Mouse (Mus musculus) embryonic facial prominence, embryonic 13.5 days (tissue): ENCODE data around the gene Sbf1. TPM values are rescaled to one million over a fixed set of nuclear protein-coding genes. Genes with fewer than 3 reads are reported as not detected.

Source experiments
- ATAC-seq: fragments of 200-750 bp; cut with Nextera tagmentation; 2 replicates; pipeline ENCODE4 v1.8.0; 2017; ENCODE audit warnings: low read depth; ENCODE audit not compliant: insufficient number of reproducible peaks, insufficient read depth, low FRiP score, low TSS enrichment
- H3K27ac ChIP-seq: fragments of 300-500 bp; sonication (generic); 2 replicates; pipeline ENCODE4 v1.5.1; 2015; ENCODE audit warnings: moderate library complexity, mild to moderate bottlenecking, inconsistent platforms
- H3K27me3 ChIP-seq: fragments of 300-500 bp; sonication (generic); 2 replicates; pipeline ENCODE4 v1.6.1; 2015; ENCODE audit warnings: mild to moderate bottlenecking, inconsistent platforms
- H3K36me3 ChIP-seq: fragments of 300-500 bp; sonication (generic); 2 replicates; pipeline ENCODE4 v1.6.1; 2015; ENCODE audit warnings: mild to moderate bottlenecking, inconsistent platforms
- H3K4me1 ChIP-seq: fragments of 300-500 bp; sonication (generic); 2 replicates; pipeline ENCODE4 v1.6.1; 2015; ENCODE audit warnings: inconsistent platforms
- H3K4me2 ChIP-seq: fragments of 300-500 bp; sonication (generic); 2 replicates; pipeline ENCODE4 v1.6.1; 2015; ENCODE audit warnings: moderate library complexity, mild to moderate bottlenecking, inconsistent platforms
- H3K4me3 ChIP-seq: fragments of 300-500 bp; sonication (generic); 2 replicates; pipeline ENCODE4 v1.5.1; 2015; ENCODE audit warnings: mild to moderate bottlenecking, inconsistent platforms
- H3K9ac ChIP-seq: fragments of 300-500 bp; sonication (generic); 2 replicates; pipeline ENCODE4 v1.6.1; 2015; ENCODE audit warnings: mild to moderate bottlenecking, inconsistent platforms
- H3K9me3 ChIP-seq: fragments of 300-500 bp; sonication (generic); 2 replicates; pipeline ENCODE4 v1.6.1; 2016; ENCODE audit warnings: inconsistent platforms
- WGBS: fragments of 180-500 bp; shearing (Covaris S2); methylation state at CpG from one replicate; pipeline ENCODE4 v1.1.7; 2015; ENCODE audit warnings: mixed read lengths; 5-methylcytosine and 5-hydroxymethylcytosine counted together
- polyA plus RNA-seq: library from polyadenylated mRNA; unstranded; fragments of >200 nt; fragmentation: Nextera tagmentation; extraction: Ambion mirVana; gene quantifications from 2 replicates; pipeline ENCODE4 v1.2.1, GENCODE M21; 2015

Gene Sbf1
- polyA plus RNA-seq, 1 experiment from 2014 or later = 57.4 TPM

GRCm38 (mm10) chr15:89295580-89296165 lies 19.4 kb downstream of the Sbf1 start:
- WGBS = 90% methylated on average over 8 of the region's 8 CpGs

GRCm38 (mm10) chr15:89293778-89294177 lies 21.3 kb downstream of the Sbf1 start:
- Histone ChIP-seq H3K4me2 (no peak overlapping the region), H3K27me3 (no peaks in the 10 kb centered on the region), H3K9ac (no peak overlapping the region), H3K4me3 (no peak overlapping the region), H3K4me1 (no peaks in the 10 kb centered on the region), H3K27ac (no peak overlapping the region), H3K36me3 (peaks cover 95% of the 10 kb centered on the region), H3K9me3 (no peaks in the 10 kb centered on the region)
- ATAC-seq = no peak
- WGBS = 92% methylated on average over 10 of the region's 10 CpGs

More at GRCm38 (mm10) chr15:89295580-89296165, 19.4 kb downstream of the Sbf1 start:
- no peak overlapping the region for H3K4me3 ChIP-seq
- peaks cover 93% of the 10 kb centered on the region for H3K36me3 ChIP-seq
- no peaks in the 10 kb centered on the region for H3K9me3 ChIP-seq
- no peak overlapping the region for H3K4me2 ChIP-seq
- H3K4me1 ChIP-seq = no peaks in the 10 kb centered on the region
- no peak for ATAC-seq
- H3K27me3 ChIP-seq = no peaks in the 10 kb centered on the region
- H3K9ac ChIP-seq = no peak overlapping the region
- H3K27ac ChIP-seq = no peak overlapping the region

GRCm38 (mm10) chr15:89292795-89293194 lies 22.3 kb downstream of the Sbf1 start:
- H3K4me2 ChIP-seq = no peak overlapping the region
- H3K4me1 ChIP-seq = no peaks in the 10 kb centered on the region
- no peak overlapping the region for H3K9ac ChIP-seq
- H3K27me3 ChIP-seq = no peaks in the 10 kb centered on the region
- no peak overlapping the region for H3K4me3 ChIP-seq
- H3K27ac ChIP-seq = no peak overlapping the region
- ATAC-seq = no peak
- H3K36me3 ChIP-seq = peaks cover 99% of the 10 kb centered on the region
- 82% methylated on average over 2 of the region's 2 CpGs for WGBS
- H3K9me3 ChIP-seq = no peaks in the 10 kb centered on the region

- 87% methylated on average over 3 of the region's 3 CpGs for WGBS
- Histone ChIP-seq H3K4me2 (no peak overlapping the region), H3K9ac (no peak overlapping the region), H3K27me3 (no peaks in the 10 kb centered on the region), H3K36me3 (peaks cover 97% of the 10 kb centered on the region), H3K9me3 (no peaks in the 10 kb centered on the region), H3K4me3 (no peak overlapping the region), H3K4me1 (no peaks in the 10 kb centered on the region), H3K27ac (no peak overlapping the region)
- ATAC-seq = no peak
These were observed 23.6 kb downstream of the Sbf1 start for GRCm38 (mm10) chr15:89291521-89291920.

- Histone ChIP-seq H3K9ac (no peak overlapping the region), H3K27me3 (no peaks in the 10 kb centered on the region), H3K36me3 (peaks cover 96% of the 10 kb centered on the region), H3K4me3 (no peak overlapping the region), H3K27ac (no peak overlapping the region), H3K4me1 (no peaks in the 10 kb centered on the region), H3K9me3 (no peaks in the 10 kb centered on the region), H3K4me2 (no peak overlapping the region)
- no peak for ATAC-seq
- 96% methylated on average over 11 of the region's 11 CpGs for WGBS
These were observed 25.7 kb downstream of the Sbf1 start for GRCm38 (mm10) chr15:89289455-89289854.

- Histone ChIP-seq H3K27me3 (no peaks in the 10 kb centered on the region), H3K9ac (no peak overlapping the region), H3K36me3 (peaks cover 95% of the 10 kb centered on the region), H3K27ac (no peak overlapping the region), H3K9me3 (no peaks in the 10 kb centered on the region), H3K4me2 (no peak overlapping the region), H3K4me1 (no peaks in the 10 kb centered on the region), H3K4me3 (no peak overlapping the region)
- 92% methylated on average over 23 of the region's 23 CpGs for WGBS
- no peak for ATAC-seq
These were observed 26.8 kb downstream of the Sbf1 start for GRCm38 (mm10) chr15:89288227-89288767.

- ATAC-seq = no peak
- Histone ChIP-seq H3K4me1 (no peaks in the 10 kb centered on the region), H3K4me2 (no peak overlapping the region), H3K27ac (no peak overlapping the region), H3K9ac (no peak overlapping the region), H3K36me3 (peaks cover 96% of the 10 kb centered on the region), H3K4me3 (no peak overlapping the region), H3K27me3 (no peaks in the 10 kb centered on the region), H3K9me3 (no peaks in the 10 kb centered on the region)
- 81% methylated on average over 5 of the region's 5 CpGs for WGBS
These were observed 28.5 kb downstream of the Sbf1 start for GRCm38 (mm10) chr15:89286582-89286981.

- Histone ChIP-seq H3K4me3 (no peak overlapping the region), H3K9me3 (no peaks in the 10 kb centered on the region), H3K27ac (no peak overlapping the region), H3K36me3 (peaks cover 96% of the 10 kb centered on the region), H3K27me3 (no peaks in the 10 kb centered on the region), H3K4me2 (no peak overlapping the region), H3K4me1 (no peaks in the 10 kb centered on the region), H3K9ac (no peak overlapping the region)
- ATAC-seq = no peak
- WGBS = 71% methylated on average over 7 of the region's 7 CpGs
These were observed 29.0 kb downstream of the Sbf1 start for GRCm38 (mm10) chr15:89286114-89286513.

- H3K9me3 ChIP-seq = no peaks in the 10 kb centered on the region
- H3K27ac ChIP-seq = no peak overlapping the region
- H3K9ac ChIP-seq = no peak overlapping the region
- peaks cover 96% of the 10 kb centered on the region for H3K36me3 ChIP-seq
- H3K27me3 ChIP-seq = no peaks in the 10 kb centered on the region
- H3K4me2 ChIP-seq = no peak overlapping the region
- no peaks in the 10 kb centered on the region for H3K4me1 ChIP-seq
- 95% methylated on average over 5 of the region's 5 CpGs for WGBS
- no peak overlapping the region for H3K4me3 ChIP-seq
- ATAC-seq = no peak
These were observed 29.6 kb downstream of the Sbf1 start for GRCm38 (mm10) chr15:89285478-89285877.

GRCm38 (mm10) chr15:89285004-89285403 lies 30.1 kb downstream of the Sbf1 start:
- Histone ChIP-seq H3K36me3 (peaks cover 96% of the 10 kb centered on the region), H3K4me2 (no peak overlapping the region), H3K4me3 (no peak overlapping the region), H3K27ac (no peak overlapping the region), H3K4me1 (no peaks in the 10 kb centered on the region), H3K9ac (no peak overlapping the region), H3K27me3 (no peaks in the 10 kb centered on the region), H3K9me3 (no peaks in the 10 kb centered on the region)
- no peak for ATAC-seq

GRCm38 (mm10) chr15:89284094-89284493 lies 31.0 kb downstream of the Sbf1 start:
- no peak for ATAC-seq
- Histone ChIP-seq H3K27me3 (no peaks in the 10 kb centered on the region), H3K9me3 (no peaks in the 10 kb centered on the region), H3K4me2 (no peak overlapping the region), H3K4me3 (no peak overlapping the region), H3K36me3 (peaks cover 96% of the 10 kb centered on the region), H3K4me1 (no peaks in the 10 kb centered on the region), H3K27ac (no peak overlapping the region), H3K9ac (no peak overlapping the region)
- WGBS = 80% methylated on average over 2 of the region's 2 CpGs

- 78% methylated on average over 6 of the region's 6 CpGs for WGBS
- no peak for ATAC-seq
- H3K27ac ChIP-seq = no peak overlapping the region
- H3K4me1 ChIP-seq = no peaks in the 10 kb centered on the region
- H3K9ac ChIP-seq = no peak overlapping the region
- H3K4me3 ChIP-seq = no peak overlapping the region
- H3K27me3 ChIP-seq = no peaks in the 10 kb centered on the region
- no peaks in the 10 kb centered on the region for H3K9me3 ChIP-seq
- H3K36me3 ChIP-seq = peaks cover 94% of the 10 kb centered on the region
- H3K4me2 ChIP-seq = no peak overlapping the region
These were observed 32.6 kb downstream of the Sbf1 start for GRCm38 (mm10) chr15:89282546-89282945.
